Mouse (Mus musculus): Measurements from ENCODE around the gene Slc35f3.

DNA sequence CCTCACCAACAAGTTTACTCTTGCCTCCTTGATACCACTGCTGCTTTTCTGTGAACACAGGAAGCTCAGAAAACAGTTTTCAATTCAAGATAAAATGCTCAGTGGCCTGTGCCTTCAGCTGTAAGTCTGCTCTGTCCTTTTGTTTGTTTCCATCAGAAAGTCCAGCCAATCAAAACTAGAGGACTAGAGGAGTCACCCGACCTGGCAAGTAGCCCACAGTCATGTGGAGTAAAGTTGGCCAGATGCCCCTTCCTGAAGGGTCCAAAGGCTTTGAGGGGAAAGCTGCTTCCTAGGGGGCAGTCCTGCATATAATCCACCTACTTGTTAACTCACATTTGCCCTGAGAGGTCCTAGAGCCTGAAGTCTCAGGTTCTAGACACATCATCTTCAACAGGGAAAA lies 10.7 kb downstream of the Slc35f3 start:
- no peak for TF ChIP-seq MAX (IDR thresholded peaks at IDR 0.05)
- no peak for TF ChIP-seq CTCF (IDR thresholded peaks at IDR 0.05; ENCODE audit: control insufficient read depth, insufficient read depth, insufficient read length)
- no peak for TF ChIP-seq USF1 (IDR thresholded peaks at IDR 0.05; ENCODE audit: low read depth)
- TF ChIP-seq FOSL1 (IDR thresholded peaks at IDR 0.05; ENCODE audit: insufficient read depth, low read length, poor library complexity, severe bottlenecking): no peak
- no peak for TF ChIP-seq CEBPB (IDR thresholded peaks at IDR 0.05; ENCODE audit: low read depth)

Measured in C2C12 (cell line).